ENCODE assay signal across 17 mouse cellular contexts in the genomic region with DNA sequence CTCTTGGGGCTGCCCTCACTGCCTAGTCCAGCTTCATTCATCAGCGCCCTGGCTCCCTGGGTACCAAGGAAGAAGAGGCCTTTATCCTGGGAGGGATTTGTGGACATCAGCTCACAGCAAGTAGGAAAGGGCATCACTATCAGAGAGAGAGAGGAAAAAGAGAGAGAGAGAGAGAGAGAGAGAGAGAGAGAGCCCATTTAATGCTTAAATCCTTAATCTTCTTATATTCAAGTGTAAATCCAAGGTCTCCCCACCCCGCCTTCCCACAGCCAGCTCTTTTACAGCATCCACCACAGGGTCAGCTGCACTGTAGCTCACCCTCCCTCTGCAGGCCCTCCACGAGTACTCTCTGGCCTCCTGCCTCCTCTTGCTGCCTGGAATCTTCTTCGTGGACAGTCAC.
DNase-seq lines count a peak whose midpoint lies in the region; ATAC-seq lines count a peak whose summit lies in the region.
"Had no signal": no experiment of that assay in that cellular context is flagged by ENCODE, and none has a peak within 500 bp of the region (broad histone marks: within the 10 kb centered on the region; RNA-seq: fewer than 3 reads in every experiment).

No protein-coding gene starts in this region.

- no peak overlapping the region for H3K4me2 ChIP-seq in kidney, embryonic 15.5 days
- H3K4me2 ChIP-seq in kidney, embryonic 14.5 days (replicated peaks; ENCODE audit: low read depth, low read length), result no peak overlapping the region
- H3K4me2 ChIP-seq in midbrain, embryonic 13.5 days (replicated peaks), result no peak overlapping the region
- H3K4me2 ChIP-seq: forebrain, embryonic 13.5 days; limb, embryonic 13.5 days; liver, embryonic 15.5 days; neural tube, embryonic 13.5 days had no signal

- DNase-seq in heart, adult 11 months, result peak; percentile 70
- no peak for DNase-seq in heart, adult 8-10 months (ENCODE audit: low spot score)
- no peak for DNase-seq in midbrain, embryonic 10.5 days (ENCODE audit: low spot score)
- peak; percentile 65 for DNase-seq in retina, postnatal 7 days (ENCODE audit: low read depth, low spot score)
- DNase-seq: adrenal gland, postnatal 10 days; cerebellum, adult 18-20 months; cerebellum, postnatal 36 days; kidney, postnatal 14 days; right cerebral cortex, postnatal 4 days; thymus, postnatal 4 days had no signal

- peaks cover 45% of the 10 kb centered on the region for H3K4me1 ChIP-seq in kidney, embryonic 15.5 days
- H3K4me1 ChIP-seq in kidney, embryonic 14.5 days (ENCODE audit: control insufficient read depth, insufficient read depth, low read length), result peaks cover 25% of the 10 kb centered on the region; the same call in 1 of the 2 replicates
- H3K4me1 ChIP-seq in midbrain, embryonic 13.5 days (replicated peaks), result peaks cover 11% of the 10 kb centered on the region
- H3K4me1 ChIP-seq in midbrain, embryonic 10.5 days, result peaks cover 17% of the 10 kb centered on the region
- H3K4me1 ChIP-seq: forebrain, embryonic 13.5 days had no signal

- H3K27ac ChIP-seq in kidney, embryonic 15.5 days, result 0 out of 2 replicates have a peak overlapping the region, but pooled peaks have one; percentile 4
- no peak overlapping the region for H3K27ac ChIP-seq in kidney, embryonic 14.5 days (ENCODE audit: low read depth, low read length)
- no peak overlapping the region for H3K27ac ChIP-seq in midbrain, embryonic 13.5 days
- no peak overlapping the region; the same call in 1 of the 2 replicates for H3K27ac ChIP-seq in midbrain, embryonic 10.5 days (replicated peaks)
- H3K27ac ChIP-seq: forebrain, embryonic 13.5 days; limb, embryonic 13.5 days; liver, embryonic 15.5 days; neural tube, embryonic 13.5 days had no signal

- H3K4me3 ChIP-seq in kidney, embryonic 15.5 days (replicated peaks), result no peak overlapping the region
- no peak overlapping the region for H3K4me3 ChIP-seq in kidney, embryonic 14.5 days (ENCODE audit: low read length)
- no peak overlapping the region for H3K4me3 ChIP-seq in midbrain, embryonic 13.5 days (replicated peaks)
- no peak overlapping the region for H3K4me3 ChIP-seq in midbrain, embryonic 10.5 days
- H3K4me3 ChIP-seq: forebrain, embryonic 13.5 days; limb, embryonic 13.5 days; liver, embryonic 15.5 days; neural tube, embryonic 13.5 days had no signal

- no peaks in the 10 kb centered on the region for H3K9me3 ChIP-seq in kidney, embryonic 15.5 days (replicated peaks)
- H3K9me3 ChIP-seq in kidney, embryonic 14.5 days (ENCODE audit: control insufficient read depth, low read length), result no peaks in the 10 kb centered on the region
- H3K9me3 ChIP-seq in midbrain, embryonic 13.5 days, result no peaks in the 10 kb centered on the region
- H3K9me3 ChIP-seq in midbrain, embryonic 10.5 days (replicated peaks), result no peaks in the 10 kb centered on the region
- H3K9me3 ChIP-seq: forebrain, embryonic 13.5 days; limb, embryonic 13.5 days; liver, embryonic 15.5 days; neural tube, embryonic 13.5 days had no signal

- no peak for ATAC-seq in kidney, embryonic 15.5 days (replicated peaks; ENCODE audit: low FRiP score)
- no peak for ATAC-seq in kidney, embryonic 14.5 days (ENCODE audit: low FRiP score, low TSS enrichment)
- ATAC-seq in midbrain, embryonic 13.5 days, result peak; percentile 27; the same call in 1 of the 2 replicates
- ATAC-seq: forebrain, embryonic 13.5 days had no signal

- H3K27me3 ChIP-seq in kidney, embryonic 15.5 days, result no peaks in the 10 kb centered on the region
- H3K27me3 ChIP-seq in kidney, embryonic 14.5 days (ENCODE audit: control insufficient read depth, insufficient read depth, low read length), result no peaks in the 10 kb centered on the region
- H3K27me3 ChIP-seq in midbrain, embryonic 13.5 days, result no peaks in the 10 kb centered on the region
- no peaks in the 10 kb centered on the region for H3K27me3 ChIP-seq in midbrain, embryonic 10.5 days (ENCODE audit: low read depth, poor library complexity, severe bottlenecking)
- H3K27me3 ChIP-seq: forebrain, embryonic 13.5 days; limb, embryonic 13.5 days; liver, embryonic 15.5 days; neural tube, embryonic 13.5 days had no signal

- WGBS in kidney, embryonic 15.5 days, result 56% methylated on average over 4 of the region's 4 CpGs
- WGBS in kidney, embryonic 14.5 days, result 59% methylated on average over 4 of the region's 4 CpGs
- 29% methylated on average over 4 of the region's 4 CpGs for WGBS in midbrain, embryonic 13.5 days
- 58% methylated on average over 4 of the region's 4 CpGs for WGBS in midbrain, embryonic 10.5 days

- H3K36me3 ChIP-seq in kidney, embryonic 15.5 days, result no peaks in the 10 kb centered on the region
- H3K36me3 ChIP-seq in kidney, embryonic 14.5 days (ENCODE audit: control insufficient read depth, insufficient read depth, low read length), result no peaks in the 10 kb centered on the region
- no peaks in the 10 kb centered on the region for H3K36me3 ChIP-seq in midbrain, embryonic 13.5 days
- no peaks in the 10 kb centered on the region for H3K36me3 ChIP-seq in midbrain, embryonic 10.5 days
- H3K36me3 ChIP-seq: limb, embryonic 13.5 days; liver, embryonic 15.5 days; neural tube, embryonic 13.5 days had no signal

- H3K9ac ChIP-seq in kidney, embryonic 15.5 days, result no peak overlapping the region
- H3K9ac ChIP-seq in kidney, embryonic 14.5 days (ENCODE audit: low read depth, low read length), result no peak overlapping the region
- H3K9ac ChIP-seq in midbrain, embryonic 13.5 days (replicated peaks), result no peak overlapping the region
- H3K9ac ChIP-seq: forebrain, embryonic 13.5 days; limb, embryonic 13.5 days; liver, embryonic 15.5 days; neural tube, embryonic 13.5 days had no signal

Comparison
In these comparisons a context has a peak if more than half of its experiments do, and no peak if none do; other contexts are left out.
1. DNase-seq: peak in heart, adult 11 months (single experiment) and retina, postnatal 7 days (single experiment); none in heart, adult 8-10 months (single experiment) and midbrain, embryonic 10.5 days (single experiment).